Mouse (Mus musculus): ENCODE measurements around the gene Tmem125. TPM values are rescaled to one million over a fixed set of nuclear protein-coding genes. Genes with fewer than 3 reads are reported as not detected.

Gene Tmem125
- polyA plus RNA-seq, 1 experiment from 2014 or later, result 16.7 TPM

GRCm38 (mm10) chr4:118543158-118543530 lies 700 bp downstream of the Tmem125 start:
- H3K27ac ChIP-seq (ENCODE audit: low read length), result peak overlapping the region; percentile 91
- H3K9me3 ChIP-seq (replicated peaks; ENCODE audit: control insufficient read depth, low read length), result no peaks in the 10 kb centered on the region
- WGBS, result 12% methylated on average over 13 of the region's 13 CpGs
- peak overlapping the region; percentile 39 for H3K4me3 ChIP-seq (replicated peaks; ENCODE audit: low read length)
- ATAC-seq (ENCODE audit: insufficient read depth, low FRiP score), result peak; percentile 54; the same call in 1 of the 2 replicates
- no peaks in the 10 kb centered on the region for H3K4me1 ChIP-seq (ENCODE audit: control insufficient read depth, insufficient read depth, low read length)
- H3K36me3 ChIP-seq (ENCODE audit: control insufficient read depth, insufficient read depth, low read length), result no peaks in the 10 kb centered on the region
- peak overlapping the region; percentile 50 for H3K4me2 ChIP-seq (ENCODE audit: low read depth, low read length)
- H3K27me3 ChIP-seq (ENCODE audit: control insufficient read depth, insufficient read depth, low read length), result no peaks in the 10 kb centered on the region
- peak overlapping the region; percentile 55 for H3K9ac ChIP-seq (ENCODE audit: low read length)

GRCm38 (mm10) chr4:118542510-118543157 lies 1.2 kb downstream of the Tmem125 start:
- H3K36me3 ChIP-seq (ENCODE audit: control insufficient read depth, insufficient read depth, low read length), result no peaks in the 10 kb centered on the region
- H3K4me1 ChIP-seq (ENCODE audit: control insufficient read depth, insufficient read depth, low read length), result no peaks in the 10 kb centered on the region; the same call in 1 of the 2 replicates
- no peaks in the 10 kb centered on the region for H3K27me3 ChIP-seq (ENCODE audit: control insufficient read depth, insufficient read depth, low read length)
- H3K9me3 ChIP-seq (replicated peaks; ENCODE audit: control insufficient read depth, low read length), result no peaks in the 10 kb centered on the region
- ATAC-seq (ENCODE audit: insufficient read depth, low FRiP score), result no peak
- peak overlapping the region; percentile 39 for H3K4me3 ChIP-seq (replicated peaks; ENCODE audit: low read length)
- H3K9ac ChIP-seq (ENCODE audit: low read length), result peak overlapping the region; percentile 49
- WGBS, result 41% methylated on average over 9 of the region's 9 CpGs
- H3K27ac ChIP-seq (ENCODE audit: low read length), result peak overlapping the region; percentile 91
- peak overlapping the region; percentile 50 for H3K4me2 ChIP-seq (ENCODE audit: low read depth, low read length)

- no peak overlapping the region for H3K4me2 ChIP-seq (ENCODE audit: low read depth, low read length)
- H3K4me3 ChIP-seq (replicated peaks; ENCODE audit: low read length), result no peak overlapping the region
- no peaks in the 10 kb centered on the region for H3K36me3 ChIP-seq (ENCODE audit: control insufficient read depth, insufficient read depth, low read length)
- H3K27me3 ChIP-seq (ENCODE audit: control insufficient read depth, insufficient read depth, low read length), result no peaks in the 10 kb centered on the region
- no peaks in the 10 kb centered on the region for H3K9me3 ChIP-seq (replicated peaks; ENCODE audit: control insufficient read depth, low read length)
- H3K27ac ChIP-seq (ENCODE audit: low read length), result no peak overlapping the region
- no peak for ATAC-seq (ENCODE audit: insufficient read depth, low FRiP score)
- WGBS, result 40% methylated on average over 10 of the region's 10 CpGs
- no peaks in the 10 kb centered on the region; the same call in 1 of the 2 replicates for H3K4me1 ChIP-seq (ENCODE audit: control insufficient read depth, insufficient read depth, low read length)
- H3K9ac ChIP-seq (ENCODE audit: low read length), result no peak overlapping the region
Observed at GRCm38 (mm10) chr4:118539904-118540303, 3.9 kb downstream of the Tmem125 start.

GRCm38 (mm10) chr4:118537801-118538200 lies 6.0 kb downstream of the Tmem125 start:
- no peaks in the 10 kb centered on the region for H3K36me3 ChIP-seq (ENCODE audit: control insufficient read depth, insufficient read depth, low read length)
- H3K4me3 ChIP-seq (replicated peaks; ENCODE audit: low read length), result no peak overlapping the region
- H3K9ac ChIP-seq (ENCODE audit: low read length), result no peak overlapping the region
- ATAC-seq (ENCODE audit: insufficient read depth, low FRiP score), result no peak
- no peaks in the 10 kb centered on the region for H3K9me3 ChIP-seq (replicated peaks; ENCODE audit: control insufficient read depth, low read length)
- WGBS, result 24% methylated on average over 6 of the region's 6 CpGs
- H3K27ac ChIP-seq (ENCODE audit: low read length), result no peak overlapping the region
- no peak overlapping the region for H3K4me2 ChIP-seq (ENCODE audit: low read depth, low read length)
- no peaks in the 10 kb centered on the region; the same call in 1 of the 2 replicates for H3K4me1 ChIP-seq (ENCODE audit: control insufficient read depth, insufficient read depth, low read length)
- no peaks in the 10 kb centered on the region for H3K27me3 ChIP-seq (ENCODE audit: control insufficient read depth, insufficient read depth, low read length)

- H3K36me3 ChIP-seq (ENCODE audit: control insufficient read depth, insufficient read depth, low read length), result no peaks in the 10 kb centered on the region
- 83% methylated on average over 6 of the region's 6 CpGs for WGBS
- H3K27ac ChIP-seq (ENCODE audit: low read length), result no peak overlapping the region
- H3K9me3 ChIP-seq (replicated peaks; ENCODE audit: control insufficient read depth, low read length), result no peaks in the 10 kb centered on the region
- no peak overlapping the region for H3K4me2 ChIP-seq (ENCODE audit: low read depth, low read length)
- H3K27me3 ChIP-seq (ENCODE audit: control insufficient read depth, insufficient read depth, low read length), result no peaks in the 10 kb centered on the region
- H3K4me3 ChIP-seq (replicated peaks; ENCODE audit: low read length), result no peak overlapping the region
- H3K9ac ChIP-seq (ENCODE audit: low read length), result no peak overlapping the region
- H3K4me1 ChIP-seq (ENCODE audit: control insufficient read depth, insufficient read depth, low read length), result no peaks in the 10 kb centered on the region; the same call in 1 of the 2 replicates
- ATAC-seq (ENCODE audit: insufficient read depth, low FRiP score), result no peak
Observed at GRCm38 (mm10) chr4:118535610-118536009, 8.2 kb downstream of the Tmem125 start.

- WGBS, result 68% methylated on average over 7 of the region's 7 CpGs
- no peak overlapping the region for H3K27ac ChIP-seq (ENCODE audit: low read length)
- H3K4me2 ChIP-seq (ENCODE audit: low read depth, low read length), result no peak overlapping the region
- H3K27me3 ChIP-seq (ENCODE audit: control insufficient read depth, insufficient read depth, low read length), result no peaks in the 10 kb centered on the region
- H3K36me3 ChIP-seq (ENCODE audit: control insufficient read depth, insufficient read depth, low read length), result no peaks in the 10 kb centered on the region
- H3K4me3 ChIP-seq (replicated peaks; ENCODE audit: low read length), result no peak overlapping the region
- H3K9me3 ChIP-seq (replicated peaks; ENCODE audit: control insufficient read depth, low read length), result no peaks in the 10 kb centered on the region
- H3K9ac ChIP-seq (ENCODE audit: low read length), result no peak overlapping the region
- H3K4me1 ChIP-seq (ENCODE audit: control insufficient read depth, insufficient read depth, low read length), result no peaks in the 10 kb centered on the region; the same call in 1 of the 2 replicates
- ATAC-seq (ENCODE audit: insufficient read depth, low FRiP score), result no peak
Observed at GRCm38 (mm10) chr4:118533605-118534004, 10.2 kb downstream of the Tmem125 start.

GRCm38 (mm10) chr4:118533156-118533555 lies 10.7 kb downstream of the Tmem125 start:
- H3K27ac ChIP-seq (ENCODE audit: low read length), result no peak overlapping the region
- no peak for ATAC-seq (ENCODE audit: insufficient read depth, low FRiP score)

GRCm38 (mm10) chr4:118532663-118533062 lies 11.2 kb downstream of the Tmem125 start:
- no peaks in the 10 kb centered on the region for H3K36me3 ChIP-seq (ENCODE audit: control insufficient read depth, insufficient read depth, low read length)
- H3K9ac ChIP-seq (ENCODE audit: low read length), result no peak overlapping the region
- H3K4me2 ChIP-seq (ENCODE audit: low read depth, low read length), result no peak overlapping the region
- no peak overlapping the region for H3K4me3 ChIP-seq (replicated peaks; ENCODE audit: low read length)
- no peak for ATAC-seq (ENCODE audit: insufficient read depth, low FRiP score)
- H3K4me1 ChIP-seq (ENCODE audit: control insufficient read depth, insufficient read depth, low read length), result no peaks in the 10 kb centered on the region
- no peaks in the 10 kb centered on the region for H3K27me3 ChIP-seq (ENCODE audit: control insufficient read depth, insufficient read depth, low read length)
- WGBS, result 66% methylated on average over 5 of the region's 5 CpGs
- H3K27ac ChIP-seq (ENCODE audit: low read length), result no peak overlapping the region
- no peaks in the 10 kb centered on the region for H3K9me3 ChIP-seq (replicated peaks; ENCODE audit: control insufficient read depth, low read length)

More at GRCm38 (mm10) chr4:118533156-118533555, 10.7 kb downstream of the Tmem125 start:
- Histone ChIP-seq H3K4me3 (replicated peaks; ENCODE audit: low read length) (no peak overlapping the region), H3K9me3 (replicated peaks; ENCODE audit: control insufficient read depth, low read length) (no peaks in the 10 kb centered on the region), H3K36me3 (ENCODE audit: control insufficient read depth, insufficient read depth, low read length) (no peaks in the 10 kb centered on the region), H3K9ac (ENCODE audit: low read length) (no peak overlapping the region), H3K27me3 (ENCODE audit: control insufficient read depth, insufficient read depth, low read length) (no peaks in the 10 kb centered on the region), H3K4me1 (ENCODE audit: control insufficient read depth, insufficient read depth, low read length) (no peaks in the 10 kb centered on the region; the same call in 1 of the 2 replicates), H3K4me2 (ENCODE audit: low read depth, low read length) (no peak overlapping the region)
- 60% methylated on average over 3 of the region's 4 CpGs for WGBS

- ATAC-seq (ENCODE audit: insufficient read depth, low FRiP score), result no peak
- peak overlapping the region; percentile 76; the same call in 1 of the 2 replicates for H3K27ac ChIP-seq (ENCODE audit: low read length)
- 71% methylated on average over 6 of the region's 6 CpGs for WGBS
Observed at GRCm38 (mm10) chr4:118527720-118528119, 16.1 kb downstream of the Tmem125 start.

More at GRCm38 (mm10) chr4:118527720-118528119, 16.1 kb downstream of the Tmem125 start:
- no peaks in the 10 kb centered on the region for H3K36me3 ChIP-seq (ENCODE audit: control insufficient read depth, insufficient read depth, low read length)
- H3K4me3 ChIP-seq (replicated peaks; ENCODE audit: low read length), result peak overlapping the region; percentile 46
- no peaks in the 10 kb centered on the region for H3K4me1 ChIP-seq (ENCODE audit: control insufficient read depth, insufficient read depth, low read length)
- peak overlapping the region; percentile 66 for H3K9ac ChIP-seq (ENCODE audit: low read length)
- no peaks in the 10 kb centered on the region for H3K9me3 ChIP-seq (replicated peaks; ENCODE audit: control insufficient read depth, low read length)
- peak overlapping the region; percentile 55 for H3K4me2 ChIP-seq (ENCODE audit: low read depth, low read length)
- no peaks in the 10 kb centered on the region for H3K27me3 ChIP-seq (ENCODE audit: control insufficient read depth, insufficient read depth, low read length)
